Mouse (Mus musculus) hindbrain, embryonic 16.5 days (tissue): ENCODE measurements around the gene Aspscr1. TPM values are rescaled to one million over a fixed set of nuclear protein-coding genes. Genes with fewer than 3 reads are reported as not detected.

Experiments
- ATAC-seq: fragments of 200-750 bp; cut with Nextera tagmentation; 2 replicates; pipeline ENCODE4 v1.8.0; 2017; ENCODE audit warnings: moderate TSS enrichment, moderate library complexity
- H3K27ac ChIP-seq: fragments of 300-500 bp; sonication (generic); 2 replicates; pipeline ENCODE4 v1.5.1; 2014; ENCODE audit warnings: low read depth, mild to moderate bottlenecking, control low read depth, low read length, moderate library complexity
- H3K27me3 ChIP-seq: fragments of 300-500 bp; sonication (generic); replicated peaks from 2 replicates; pipeline ENCODE4 v1.6.1; 2014; ENCODE audit warnings: low read length; ENCODE audit not compliant: control insufficient read depth, insufficient read depth
- H3K36me3 ChIP-seq: fragments of 300-500 bp; sonication (generic); 2 replicates; pipeline ENCODE4 v1.6.1; 2014; ENCODE audit warnings: mild to moderate bottlenecking, low read length, moderate library complexity, mixed read lengths; ENCODE audit not compliant: control insufficient read depth, insufficient read depth
- H3K4me1 ChIP-seq: fragments of 300-500 bp; sonication (generic); 2 replicates; pipeline ENCODE4 v1.6.1; 2014; ENCODE audit warnings: low read depth, low read length; ENCODE audit not compliant: control insufficient read depth, insufficient read depth
- H3K4me2 ChIP-seq: fragments of 300-500 bp; sonication (generic); 2 replicates; pipeline ENCODE4 v1.6.1; 2014; ENCODE audit warnings: mild to moderate bottlenecking, low read length, control low read depth, moderate library complexity
- H3K4me3 ChIP-seq: fragments of 300-500 bp; sonication (generic); 2 replicates; pipeline ENCODE4 v1.5.1; 2014; ENCODE audit warnings: mild to moderate bottlenecking, low read length, control low read depth, moderate library complexity
- H3K9ac ChIP-seq: fragments of 300-500 bp; sonication (generic); 2 replicates; pipeline ENCODE4 v1.6.1; 2014; ENCODE audit warnings: low read depth, mild to moderate bottlenecking, control low read depth, low read length, moderate library complexity
- H3K9me3 ChIP-seq: fragments of 300-500 bp; sonication (generic); 2 replicates; pipeline ENCODE4 v1.6.1; 2014; ENCODE audit warnings: mild to moderate bottlenecking, low read length, moderate library complexity; ENCODE audit not compliant: control insufficient read depth
- WGBS: fragments of 180-500 bp; shearing (Covaris S2); extraction: QIAGEN DNeasy Blood & Tissue Kit; methylation state at CpG from one replicate; pipeline ENCODE4 v1.1.7; 2014; 5-methylcytosine and 5-hydroxymethylcytosine counted together
- polyA plus RNA-seq: library from polyadenylated mRNA; unstranded; fragments of >200 nt; fragmentation: Nextera tagmentation; extraction: Ambion mirVana; gene quantifications from 2 replicates; pipeline ENCODE4 v1.2.1, GENCODE M21; 2015

The Aspscr1 gene
- polyA plus RNA-seq, 1 experiment from 2014 or later, result 146 TPM

- no peak overlapping the region for H3K4me3 ChIP-seq
- H3K27ac ChIP-seq, result no peak overlapping the region
- H3K27me3 ChIP-seq, result no peaks in the 10 kb centered on the region
- H3K36me3 ChIP-seq, result peaks cover 7% of the 10 kb centered on the region
- no peak for ATAC-seq
- H3K4me2 ChIP-seq, result no peak overlapping the region
- no peak overlapping the region for H3K9ac ChIP-seq
- WGBS, result 61% methylated on average over 5 of the region's 5 CpGs
- H3K9me3 ChIP-seq, result no peaks in the 10 kb centered on the region
- peaks cover 12% of the 10 kb centered on the region for H3K4me1 ChIP-seq
Observed at GRCm38 (mm10) chr11:120706120-120706519, 33.3 kb downstream of the Aspscr1 start.

- H3K9ac ChIP-seq, result 0 out of 2 replicates have a peak overlapping the region, but pooled peaks have one; percentile 22
- H3K9me3 ChIP-seq, result no peaks in the 10 kb centered on the region
- no peak overlapping the region for H3K4me3 ChIP-seq
- no peak for ATAC-seq
- H3K27me3 ChIP-seq, result no peaks in the 10 kb centered on the region
- peaks cover 13% of the 10 kb centered on the region for H3K4me1 ChIP-seq
- 13% methylated on average over 11 of the region's 12 CpGs for WGBS
- H3K27ac ChIP-seq, result no peak overlapping the region; the same call in 1 of the 2 replicates
- peaks cover 8% of the 10 kb centered on the region for H3K36me3 ChIP-seq
- no peak overlapping the region for H3K4me2 ChIP-seq
Observed at GRCm38 (mm10) chr11:120707225-120707624, 34.5 kb downstream of the Aspscr1 start.

- 31% methylated on average over 5 of the region's 5 CpGs for WGBS
- no peak for ATAC-seq
- H3K27ac ChIP-seq, result no peak overlapping the region
Observed at GRCm38 (mm10) chr11:120707969-120708368, 35.2 kb downstream of the Aspscr1 start.

GRCm38 (mm10) chr11:120709551-120709950, 36.8 kb downstream of the Aspscr1 start:
- ATAC-seq, result no peak
- Histone ChIP-seq H3K9me3 (no peaks in the 10 kb centered on the region), H3K9ac (no peak overlapping the region), H3K27me3 (no peaks in the 10 kb centered on the region), H3K4me1 (peaks cover 19% of the 10 kb centered on the region), H3K27ac (no peak overlapping the region), H3K36me3 (peaks cover 3% of the 10 kb centered on the region; the same call in 1 of the 2 replicates), H3K4me2 (no peak overlapping the region), H3K4me3 (no peak overlapping the region)
- 86% methylated on average over 2 of the region's 2 CpGs for WGBS

More at GRCm38 (mm10) chr11:120707969-120708368, 35.2 kb downstream of the Aspscr1 start:
- H3K9ac ChIP-seq, result no peak overlapping the region; the same call in 1 of the 2 replicates
- H3K4me1 ChIP-seq, result peaks cover 20% of the 10 kb centered on the region
- no peaks in the 10 kb centered on the region for H3K9me3 ChIP-seq
- H3K27me3 ChIP-seq, result no peaks in the 10 kb centered on the region
- peaks cover 5% of the 10 kb centered on the region for H3K36me3 ChIP-seq
- no peak overlapping the region for H3K4me3 ChIP-seq
- H3K4me2 ChIP-seq, result no peak overlapping the region

GRCm38 (mm10) chr11:120710672-120711071, 37.9 kb downstream of the Aspscr1 start:
- Histone ChIP-seq H3K9me3 (no peaks in the 10 kb centered on the region), H3K27ac (no peak overlapping the region), H3K9ac (no peak overlapping the region), H3K27me3 (no peaks in the 10 kb centered on the region), H3K36me3 (peaks cover 3% of the 10 kb centered on the region; the same call in 1 of the 2 replicates), H3K4me2 (no peak overlapping the region), H3K4me3 (no peak overlapping the region), H3K4me1 (peaks cover 19% of the 10 kb centered on the region)
- WGBS, result 71% methylated on average over 5 of the region's 5 CpGs
- no peak for ATAC-seq

- Histone ChIP-seq H3K4me2 (peak overlapping the region; percentile 99), H3K36me3 (peaks cover 5% of the 10 kb centered on the region), H3K27ac (no peak overlapping the region), H3K9ac (peak overlapping the region; percentile 77; the same call in 1 of the 2 replicates), H3K4me3 (no peak overlapping the region), H3K4me1 (peaks cover 19% of the 10 kb centered on the region), H3K9me3 (no peaks in the 10 kb centered on the region), H3K27me3 (no peaks in the 10 kb centered on the region)
- ATAC-seq, result no peak
- 63% methylated on average over 8 of the region's 8 CpGs for WGBS
Observed at GRCm38 (mm10) chr11:120711980-120712604, 39.3 kb downstream of the Aspscr1 start.

GRCm38 (mm10) chr11:120712771-120713568, 40.2 kb downstream of the Aspscr1 start:
- Histone ChIP-seq H3K4me2 (peak overlapping the region; percentile 99), H3K27ac (peak overlapping the region; percentile 83), H3K27me3 (no peaks in the 10 kb centered on the region), H3K9me3 (no peaks in the 10 kb centered on the region), H3K9ac (peak overlapping the region; percentile 77), H3K4me1 (peaks cover 19% of the 10 kb centered on the region), H3K36me3 (peaks cover 13% of the 10 kb centered on the region), H3K4me3 (peak overlapping the region; percentile 68)
- ATAC-seq, result peak; percentile 59
- WGBS, result under 1% methylated on average over 34 of the region's 38 CpGs

GRCm38 (mm10) chr11:120713580-120714518, 41.1 kb downstream of the Aspscr1 start, which contains the start of the genes Cenpx and Lrrc45:
TSS of gene Cenpx (minus strand) at chr11:120713738.
TSS of gene Lrrc45 (plus strand) at chr11:120713925.
- ATAC-seq, result peak; percentile 98
- peak within 1 kb of the TSS; percentile 99 for H3K4me2 ChIP-seq
- H3K36me3 ChIP-seq, result peaks cover 13% of the 10 kb centered on the region
- H3K9me3 ChIP-seq, result no peaks in the 10 kb centered on the region
- H3K27ac ChIP-seq, result peak within 1 kb of the TSS; percentile 83
- H3K9ac ChIP-seq, result peak within 1 kb of the TSS; percentile 78
- peaks cover 19% of the 10 kb centered on the region for H3K4me1 ChIP-seq
- H3K4me3 ChIP-seq, result peak within 1 kb of the TSS; percentile 68
- WGBS, result 2% methylated on average over 53 of the region's 53 CpGs
- no peaks in the 10 kb centered on the region for H3K27me3 ChIP-seq
